Mouse (Mus musculus): ENCODE measurements around the gene Dll4.

The Dll4 gene

GRCm38 (mm10) chr2:119334964-119335525 is 9.5 kb downstream of the Dll4 start:
- no peak for DNase-seq (ENCODE audit: low spot score)

- no peak for DNase-seq (ENCODE audit: low spot score)
Observed at GRCm38 (mm10) chr2:119335535-119335934, 10.0 kb downstream of the Dll4 start.

GRCm38 (mm10) chr2:119336002-119336401 is 10.4 kb downstream of the Dll4 start:
- no peak for DNase-seq (ENCODE audit: low spot score)

GRCm38 (mm10) chr2:119336470-119336869 is 10.9 kb downstream of the Dll4 start:
- no peak for DNase-seq (ENCODE audit: low spot score)

- DNase-seq (ENCODE audit: low spot score): peak; percentile 83
Observed at GRCm38 (mm10) chr2:119337425-119338265, 12.1 kb downstream of the Dll4 start.

- DNase-seq (ENCODE audit: low spot score): no peak
Observed at GRCm38 (mm10) chr2:119344537-119345138, 19.1 kb downstream of the Dll4 start.

- DNase-seq (ENCODE audit: low spot score): peak; percentile 83
Observed at GRCm38 (mm10) chr2:119350555-119351486, 25.2 kb downstream of the Dll4 start, which contains the start of gene Chac1. Gene Chac1, plus strand, starts transcription at chr2:119351229.

GRCm38 (mm10) chr2:119353707-119354106 is 28.1 kb downstream of the Dll4 start:
- DNase-seq (ENCODE audit: low spot score): no peak

- DNase-seq (ENCODE audit: low spot score): no peak
Observed at GRCm38 (mm10) chr2:119355089-119355488, 29.5 kb downstream of the Dll4 start.

- no peak for DNase-seq (ENCODE audit: low spot score)
Observed at GRCm38 (mm10) chr2:119355651-119356050, 30.1 kb downstream of the Dll4 start.

GRCm38 (mm10) chr2:119356310-119356709 is 30.7 kb downstream of the Dll4 start:
- no peak for DNase-seq (ENCODE audit: low spot score)

GRCm38 (mm10) chr2:119356805-119357204 is 31.2 kb downstream of the Dll4 start:
- no peak for DNase-seq (ENCODE audit: low spot score)

- no peak for DNase-seq (ENCODE audit: low spot score)
Observed at GRCm38 (mm10) chr2:119358249-119358648, 32.7 kb downstream of the Dll4 start.

GRCm38 (mm10) chr2:119359721-119360291 is 34.2 kb downstream of the Dll4 start:
- DNase-seq (ENCODE audit: low spot score): no peak

- DNase-seq (ENCODE audit: low spot score): no peak
Observed at GRCm38 (mm10) chr2:119364969-119365368, 39.4 kb downstream of the Dll4 start.

GRCm38 (mm10) chr2:119367346-119367745 is 41.8 kb downstream of the Dll4 start:
- DNase-seq (ENCODE audit: low spot score): no peak

GRCm38 (mm10) chr2:119370116-119370515 is 44.5 kb downstream of the Dll4 start:
- DNase-seq (ENCODE audit: low spot score): no peak

GRCm38 (mm10) chr2:119377286-119377685 is 51.7 kb downstream of the Dll4 start:
- no peak for DNase-seq (ENCODE audit: low spot score)

GRCm38 (mm10) chr2:119377826-119378225 is 52.2 kb downstream of the Dll4 start:
- DNase-seq (ENCODE audit: low spot score): no peak

GRCm38 (mm10) chr2:119379455-119379854 is 53.9 kb downstream of the Dll4 start:
- DNase-seq (ENCODE audit: low spot score): no peak

Data from yolk sac, embryonic 10.5 days (tissue).